Mouse (Mus musculus) megakaryocyte-erythroid progenitor cell, adult 5-6 weeks (primary cell): ENCODE measurements around the gene Npr1. TPM values are rescaled to one million over a fixed set of nuclear protein-coding genes. Genes with fewer than 3 reads are reported as not detected.

ENCODE experiments used
- ATAC-seq: replicated peaks from 2 replicates; pipeline ENCODE4 v1.8.0; 2016; ENCODE audit warnings: mild to moderate bottlenecking, inconsistent platforms; ENCODE audit not compliant: severe bottlenecking, poor library complexity, low FRiP score, low TSS enrichment
- total RNA-seq, 2 experiments: library from RNA; stranded (forward) in 1 of 2; stranded (reverse) in 1 of 2; fragments of 200-1000, 215-1000 nt in 1 of 2; fragments of >200 nt in 1 of 2; fragmentation: Nextera tagmentation in 1 of 2; gene quantifications; 2 replicates each; pipeline ENCODE4 v1.2.3; 2014 to 2017

Gene Npr1
- total RNA-seq, 2 experiments from 2014 or later = not detected

GRCm38 (mm10) chr3:90446389-90447122 lies 19.1 kb downstream of the Npr1 start:
- peak; percentile 87 for ATAC-seq

GRCm38 (mm10) chr3:90445417-90446200 lies 20.1 kb downstream of the Npr1 start:
- ATAC-seq = no peak

GRCm38 (mm10) chr3:90443977-90444376 lies 21.7 kb downstream of the Npr1 start:
- no peak for ATAC-seq

- no peak for ATAC-seq
Measured at GRCm38 (mm10) chr3:90440756-90441155, 24.9 kb downstream of the Npr1 start.

GRCm38 (mm10) chr3:90437131-90437530 lies 28.5 kb downstream of the Npr1 start:
- ATAC-seq = no peak

- ATAC-seq = no peak
Measured at GRCm38 (mm10) chr3:90434073-90434730, 31.5 kb downstream of the Npr1 start.

- ATAC-seq = peak; percentile 99
Measured at GRCm38 (mm10) chr3:90433381-90434020, 32.2 kb downstream of the Npr1 start, which contains the start of gene Ints3. Gene Ints3, minus strand, starts transcription at chr3:90433622.

- ATAC-seq = peak; percentile 44
Measured at GRCm38 (mm10) chr3:90432811-90433219, 32.9 kb downstream of the Npr1 start.

GRCm38 (mm10) chr3:90432348-90432747 lies 33.3 kb downstream of the Npr1 start:
- no peak for ATAC-seq

- ATAC-seq = no peak
Measured at GRCm38 (mm10) chr3:90429576-90429975, 36.1 kb downstream of the Npr1 start.

- ATAC-seq = no peak
Measured at GRCm38 (mm10) chr3:90428186-90428585, 37.5 kb downstream of the Npr1 start.

- ATAC-seq = no peak
Measured at GRCm38 (mm10) chr3:90427574-90427973, 38.1 kb downstream of the Npr1 start.

GRCm38 (mm10) chr3:90425499-90425898 lies 40.2 kb downstream of the Npr1 start:
- ATAC-seq = no peak

- ATAC-seq = no peak
Measured at GRCm38 (mm10) chr3:90423549-90423948, 42.1 kb downstream of the Npr1 start.

GRCm38 (mm10) chr3:90420696-90421095 lies 45.0 kb downstream of the Npr1 start:
- ATAC-seq = no peak

GRCm38 (mm10) chr3:90413011-90413396 lies 52.7 kb downstream of the Npr1 start:
- ATAC-seq = peak; percentile 31; the same call in 1 of the 2 replicates

GRCm38 (mm10) chr3:90412312-90413010 lies 53.2 kb downstream of the Npr1 start:
- peak; percentile 86 for ATAC-seq

GRCm38 (mm10) chr3:90408721-90409120 lies 56.9 kb downstream of the Npr1 start:
- ATAC-seq = no peak

GRCm38 (mm10) chr3:90406414-90406813 lies 59.3 kb downstream of the Npr1 start:
- ATAC-seq = no peak
